Mouse (Mus musculus) liver, adult 2 months (tissue): ENCODE results near the gene Akt1.

ENCODE experiments used
- CTCF ChIP-seq: fragments of 200-500 bp; IDR thresholded peaks from 2 replicates; pipeline ENCODE4 v1.5.1; 2011; ENCODE audit warnings: low read depth, low read length, control low read depth
- POLR2A ChIP-seq: fragments of 200-500 bp; IDR thresholded peaks from 2 replicates; pipeline ENCODE4 v1.6.1; 2011; ENCODE audit warnings: low read length, control low read depth; ENCODE audit not compliant: insufficient read depth; ENCODE audit errors: extremely low read depth

DNA sequence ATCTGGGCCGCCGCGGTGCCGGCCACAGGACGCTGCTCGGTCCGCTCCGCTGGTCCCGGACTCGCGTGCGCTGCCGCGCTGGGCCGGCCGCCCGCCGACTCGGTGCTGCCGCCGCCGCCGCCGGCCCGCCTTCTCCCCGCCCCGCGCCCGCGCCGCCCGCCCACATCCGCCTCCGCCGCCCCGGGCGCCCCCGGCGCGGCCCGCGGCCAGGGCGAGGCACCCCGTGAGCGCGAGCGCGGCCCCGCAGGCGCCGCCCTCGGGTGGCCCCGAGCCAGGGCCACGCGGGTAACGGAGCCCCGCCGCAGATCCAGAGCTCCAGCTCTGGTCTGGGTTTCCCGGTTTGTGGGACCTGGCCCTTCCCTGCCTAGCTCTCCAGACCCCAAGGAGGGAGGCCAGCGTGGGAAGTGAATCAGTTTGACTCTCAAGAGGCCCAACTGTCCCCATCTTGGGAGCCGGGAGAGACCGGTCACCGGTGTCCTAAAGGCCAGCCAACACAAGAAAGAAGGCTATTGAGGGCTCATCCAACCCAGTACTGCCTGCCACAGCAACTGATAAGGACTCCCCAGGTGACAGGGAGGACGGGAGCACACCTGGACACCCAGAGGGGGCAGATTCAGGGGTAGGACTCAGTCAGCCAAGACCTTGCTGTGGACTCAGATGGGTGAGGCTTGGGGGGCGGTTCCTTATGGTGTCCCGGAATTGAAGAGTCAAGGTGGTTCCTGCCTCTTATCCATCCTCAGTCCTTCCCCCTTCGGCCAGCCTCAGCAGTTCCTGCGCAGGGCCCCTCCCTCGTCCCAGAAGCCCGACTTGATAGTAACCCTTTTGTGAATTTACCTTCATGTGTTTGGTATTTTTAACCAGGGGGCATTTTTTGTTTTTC lies at the start of gene Akt1:
- TF ChIP-seq CTCF (no peak), POLR2A (0 out of 2 replicates have a peak, but pooled peaks have one; percentile 7)
